Mouse (Mus musculus) central nervous system, embryonic 18 days (tissue): ENCODE data around the gene Pla2g4f. TPM values are rescaled to one million over a fixed set of nuclear protein-coding genes. Genes with fewer than 3 reads are reported as not detected.

Experiments
- polyA plus RNA-seq: library from polyadenylated mRNA; depleted of rRNA; stranded (reverse); fragments of >200 nt; gene quantifications from 2 replicates; pipeline ENCODE4 v1.2.3, GENCODE M21; 2012; rRNA removed

Gene Pla2g4f
- 0.05 and 0.08 TPM in 2 replicates for polyA plus RNA-seq

DNA sequence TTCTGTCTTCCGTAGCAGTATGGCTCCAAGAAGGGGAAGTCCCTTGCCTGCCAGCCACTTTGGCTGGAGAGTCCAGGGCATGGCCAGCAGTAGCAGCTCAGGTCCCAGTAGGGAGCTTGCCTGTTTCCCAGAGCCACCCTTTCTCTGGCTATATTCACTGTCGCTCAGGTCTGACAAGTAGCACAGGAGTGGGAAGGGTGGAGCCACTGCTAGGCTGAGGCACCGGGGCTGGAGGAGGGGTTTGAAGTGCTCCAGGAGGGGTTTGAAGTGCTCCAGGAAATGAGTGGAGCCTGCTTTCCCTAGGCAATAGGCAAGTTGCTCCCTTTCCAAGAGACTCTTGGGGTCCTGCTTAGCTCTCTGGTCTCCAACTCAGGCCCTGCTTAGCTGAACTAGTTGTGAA, at the start of gene Pla2g4f:
Gene Pla2g4f (minus strand): TSS at position 190 of the 400 bp plus-strand sequence.

DNA sequence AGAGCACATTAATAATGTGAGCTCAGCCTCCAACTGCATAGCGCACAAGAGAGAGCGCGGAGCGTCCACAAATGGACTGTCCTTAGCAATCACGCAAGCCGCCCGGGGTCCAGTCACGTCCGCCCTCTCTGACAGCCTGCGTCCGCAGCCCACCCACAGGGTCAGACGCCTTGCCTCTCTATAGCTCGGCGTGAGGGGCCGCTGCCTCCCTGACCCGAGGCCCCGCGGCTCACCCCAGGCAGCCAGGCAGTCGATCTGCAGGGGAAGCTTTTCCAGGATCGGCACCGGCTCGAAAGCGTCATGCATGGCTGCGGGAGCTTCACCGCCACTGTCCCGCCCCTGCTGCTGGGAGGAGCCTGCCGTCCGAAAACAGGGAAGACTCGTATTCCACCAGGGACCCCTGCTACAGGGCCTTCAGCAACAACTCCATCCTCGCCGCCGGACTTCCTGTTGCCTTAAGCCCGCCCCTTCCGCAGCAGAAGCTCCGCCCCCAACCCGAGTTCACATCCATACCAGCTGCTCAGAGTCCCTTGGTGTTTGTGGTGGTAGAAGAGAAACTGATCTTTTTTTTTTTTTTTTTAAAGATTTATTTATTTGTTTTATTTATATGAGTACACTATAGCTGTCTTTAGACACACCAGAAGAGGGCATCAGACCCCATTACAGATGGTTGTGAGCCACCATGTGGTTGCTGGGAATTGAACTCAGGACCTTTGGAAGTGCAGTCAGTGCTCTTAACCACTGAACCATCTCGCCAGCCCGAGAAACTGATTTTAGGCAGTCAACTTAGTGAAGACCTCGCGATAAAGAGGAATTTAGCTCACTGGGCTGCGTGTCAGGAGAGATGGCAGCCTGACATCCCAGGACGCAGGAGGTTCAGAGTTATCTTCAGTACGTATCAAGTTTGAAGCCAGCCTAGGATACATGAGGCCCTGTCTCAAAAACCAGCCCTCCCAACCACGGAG, 39.0 kb upstream of the Pla2g4f start, which contains the start of gene Vps39:
Gene Vps39 (minus strand): TSS at position 456 of the 965 bp plus-strand sequence.

DNA sequence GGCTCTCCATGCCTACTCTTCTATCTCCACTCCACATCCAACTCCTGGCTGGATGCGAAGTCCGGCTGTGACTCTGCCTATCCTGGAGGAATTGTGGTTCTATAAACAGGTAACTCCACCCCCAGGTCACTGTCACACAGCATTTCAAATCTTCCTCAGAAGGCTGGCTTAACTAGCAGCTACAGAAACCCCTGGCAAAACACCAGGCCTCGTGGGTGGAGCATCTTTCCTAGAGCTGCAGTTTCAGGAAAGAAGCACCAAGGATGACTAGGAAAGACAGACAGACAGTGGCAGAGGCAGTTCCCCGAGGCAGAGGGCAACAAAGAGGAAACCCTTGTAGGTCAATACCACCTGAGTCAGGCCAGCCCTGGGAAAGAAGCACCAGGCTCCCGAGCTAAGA, 25.0 kb downstream of the Pla2g4f start, which contains the start of gene Pla2g4d:
Gene Pla2g4d (minus strand): TSS at position 203 of the 400 bp plus-strand sequence.

Other genes with a start within 250 kb of the Pla2g4f start
- 5.0 and 5.7 TPM in 2 replicates for gene Ehd4, start 159.6 kb downstream of the Pla2g4f start, polyA plus RNA-seq
- 14.5 TPM in 2 replicates for gene Pla2g4e, start 68.8 kb downstream of the Pla2g4f start, polyA plus RNA-seq
- gene Pla2g4d, start 25.0 kb downstream of the Pla2g4f start, polyA plus RNA-seq: 0.08 and 0.12 TPM in 2 replicates
- 54.3 and 55.2 TPM in 2 replicates for gene Vps39, start 39.0 kb upstream of the Pla2g4f start, polyA plus RNA-seq
- 6.7 and 7.3 TPM in 2 replicates for gene Ganc, start 89.7 kb upstream of the Pla2g4f start, polyA plus RNA-seq
- 19.2 and 21.2 TPM in 2 replicates for gene Tmem87a, start 89.9 kb upstream of the Pla2g4f start, polyA plus RNA-seq
- gene Capn3, start 141.9 kb upstream of the Pla2g4f start, polyA plus RNA-seq: 1.1 and 1.7 TPM in 2 replicates
- 42.4 and 45.9 TPM in 2 replicates for gene Zfp106, start 249.7 kb upstream of the Pla2g4f start, polyA plus RNA-seq